In genomic region chr1:134962821-134963220, GRCm38 (mm10) we compare ENCODE assay signal across 8 mouse cellular contexts. TPM values are rescaled to one million over a fixed set of nuclear protein-coding genes. Genes with fewer than 3 reads are reported as not detected.
DNase-seq lines count a peak whose midpoint lies in the region; ATAC-seq and TF ChIP-seq lines count a peak whose summit lies in the region.

No protein-coding gene starts in this region.

- H3K4me2 ChIP-seq in intestine, postnatal 0 days (replicated peaks; ENCODE audit: low read depth), result peak overlapping the region; percentile 75

- TF ChIP-seq CTCF in embryonic fibroblast, embryonic 13.5 days (IDR thresholded peaks at IDR 0.05; ENCODE audit: borderline replicate concordance, insufficient read depth, low read length), result no peak
- peak; percentile 62 for TF ChIP-seq CTCF in intestine, postnatal 0 days (IDR thresholded peaks at IDR 0.05; ENCODE audit: low read depth)

- no peaks in the 10 kb centered on the region for H3K9me3 ChIP-seq in intestine, postnatal 0 days (ENCODE audit: control insufficient read depth)
- no peaks in the 10 kb centered on the region for H3K9me3 ChIP-seq in megakaryocyte, embryonic 14.5 days

- peak; percentile 59 for ATAC-seq in intestine, postnatal 0 days

- no peaks in the 10 kb centered on the region for H3K36me3 ChIP-seq in intestine, postnatal 0 days (ENCODE audit: control insufficient read depth, insufficient read depth)
- H3K36me3 ChIP-seq in megakaryocyte, embryonic 14.5 days (replicated peaks; ENCODE audit: low read length), result peaks cover 16% of the 10 kb centered on the region

- H3K27me3 ChIP-seq in intestine, postnatal 0 days (replicated peaks; ENCODE audit: control insufficient read depth, insufficient read depth, low read length), result no peaks in the 10 kb centered on the region
- H3K27me3 ChIP-seq in megakaryocyte, embryonic 14.5 days (replicated peaks), result no peaks in the 10 kb centered on the region

- no peak for TF ChIP-seq POLR2A in embryonic fibroblast, embryonic 13.5 days (IDR thresholded peaks at IDR 0.05; ENCODE audit: low read depth, low read length)

- peak overlapping the region; percentile 57 for H3K9ac ChIP-seq in intestine, postnatal 0 days (ENCODE audit: low read depth, low read length)

- peak; percentile 49 to 53 for DNase-seq in B cell, adult 2 months
- DNase-seq in CD8-positive naive resting alpha-beta T cell, adult 2 months (ENCODE audit: low read depth in 2 of 2, low spot score in 2 of 2), result peak; percentile 7 to 33
- peak; percentile 60 for DNase-seq in thymus, postnatal 0 days (ENCODE audit: low spot score)
- DNase-seq in urinary bladder, adult 2 months (ENCODE audit: low spot score), result no peak
- no peak for DNase-seq in adrenal gland, adult 18-20 months (ENCODE audit: low spot score in 2 of 2)

- no peaks in the 10 kb centered on the region for H3K4me1 ChIP-seq in embryonic fibroblast, embryonic 13.5 days (ENCODE audit: control insufficient read depth, insufficient read depth, low read length)
- no peaks in the 10 kb centered on the region for H3K4me1 ChIP-seq in intestine, postnatal 0 days (replicated peaks; ENCODE audit: control insufficient read depth, insufficient read depth, low read length)
- peaks cover 27% of the 10 kb centered on the region for H3K4me1 ChIP-seq in megakaryocyte, embryonic 14.5 days

- WGBS in intestine, postnatal 0 days, result 2% methylated on average over 11 of the region's 11 CpGs

- no peak overlapping the region for H3K27ac ChIP-seq in embryonic fibroblast, embryonic 13.5 days (ENCODE audit: insufficient read depth, low read length)
- no peak overlapping the region for H3K27ac ChIP-seq in intestine, postnatal 0 days (ENCODE audit: low read depth, low read length)

- H3K4me3 ChIP-seq in embryonic fibroblast, embryonic 13.5 days (ENCODE audit: insufficient read depth, low read length), result peak overlapping the region; percentile 94
- H3K4me3 ChIP-seq in intestine, postnatal 0 days (ENCODE audit: low read depth, low read length), result peak overlapping the region; percentile 81
- peak overlapping the region; percentile 95 for H3K4me3 ChIP-seq in megakaryocyte, embryonic 14.5 days (replicated peaks)

RNA-seq across cellular contexts. Expression of gene Ube2t, which starts 0.5 kb away (rescaled TPM):
- polyA plus RNA-seq in embryonic fibroblast, embryonic 13.5 days (2011; ENCODE audit: insufficient read length, low read depth, missing spikeins), result 12.0 and 19.0 TPM in 2 replicates
- polyA plus RNA-seq in intestine, postnatal 0 days (2015; fragmentation: Nextera tagmentation; extraction: Ambion mirVana), result 9.4 and 12.3 TPM in 2 replicates
- polyA plus RNA-seq in megakaryocyte, embryonic 14.5 days (2012; ENCODE audit: insufficient read depth, low replicate concordance), result 6.4 TPM in 1 of 2 replicates, not detected in the other
- 51.6 and 57.5 TPM in 2 replicates for polyA plus RNA-seq in thymus, postnatal 0 days (2015; fragmentation: Nextera tagmentation; extraction: Ambion mirVana)
- polyA plus RNA-seq in urinary bladder, adult 2 months (2012; rRNA removed), result 2.3 and 3.5 TPM in 2 replicates
- total RNA-seq in adrenal gland, adult 18-20 months (2021), result under 1 TPM; 0.40 to 0.67 TPM

RNA-seq across cellular contexts. Expression of gene Ppp1r12b, which starts 7.1 kb away (rescaled TPM):
- 20.3 and 21.1 TPM in 2 replicates for polyA plus RNA-seq in embryonic fibroblast, embryonic 13.5 days (2011; ENCODE audit: insufficient read length, low read depth, missing spikeins)
- polyA plus RNA-seq in intestine, postnatal 0 days (2015; fragmentation: Nextera tagmentation; extraction: Ambion mirVana), result 11.5 and 13.0 TPM in 2 replicates
- 0.60 TPM in 1 of 2 replicates, not detected in the other for polyA plus RNA-seq in megakaryocyte, embryonic 14.5 days (2012; ENCODE audit: insufficient read depth, low replicate concordance)
- 4.5 and 7.0 TPM in 2 replicates for polyA plus RNA-seq in thymus, postnatal 0 days (2015; fragmentation: Nextera tagmentation; extraction: Ambion mirVana)
- 96.4 and 178 TPM in 2 replicates for polyA plus RNA-seq in urinary bladder, adult 2 months (2012; rRNA removed)
- total RNA-seq in adrenal gland, adult 18-20 months (2021), result 10 to 100 TPM; 10.7 to 12.1 TPM

Comparison
In these comparisons a context has a peak if more than half of its experiments do, and no peak if none do; other contexts are left out.
1. DNase-seq: peak in B cell, adult 2 months (2 of 2), CD8-positive naive resting alpha-beta T cell, adult 2 months (2 of 2) and thymus, postnatal 0 days (single experiment); none in urinary bladder, adult 2 months (single experiment) and adrenal gland, adult 18-20 months (0 of 2).
2. Peak in every context shown above with its lines, with median percentiles within 50 percentile points of each other: H3K4me3 ChIP-seq.